Mouse (Mus musculus) frontal cortex, postnatal 10 days (tissue): Measurements from ENCODE around the gene Cnn1.

Source experiments
- DNase-seq, 2 experiments: peaks; one replicate each; pipeline ENCODE4 v3.0.0; 2022; ENCODE audit warnings: low spot score in 2 of 2, mixed read lengths in 1 of 2

The Cnn1 gene

GRCm38 (mm10) chr9:22157516-22158265, 58.7 kb downstream of the Cnn1 start:
- peak in 1 of 2 experiments; percentile 16 for DNase-seq
